Mouse (Mus musculus) small intestine, adult 2 months (tissue): ENCODE results near the gene Gls. TPM values are rescaled to one million over a fixed set of nuclear protein-coding genes. Genes with fewer than 3 reads are reported as not detected.

Source experiments
- H3K27ac ChIP-seq: fragments of 200-500 bp; 2 replicates; pipeline ENCODE4 v1.5.1; 2012; ENCODE audit warnings: low read depth, low read length, control low read depth, inconsistent platforms; ENCODE audit not compliant: insufficient read depth
- H3K27me3 ChIP-seq: fragments of 200-500 bp; 2 replicates; pipeline ENCODE4 v1.6.1; 2012; ENCODE audit warnings: mild to moderate bottlenecking, moderate library complexity, low read length, inconsistent platforms; ENCODE audit not compliant: control insufficient read depth, insufficient read depth
- H3K36me3 ChIP-seq: fragments of 200-500 bp; 2 replicates; pipeline ENCODE4 v1.6.1; 2012; ENCODE audit warnings: mild to moderate bottlenecking, low read length, control low read depth, inconsistent platforms; ENCODE audit not compliant: control insufficient read depth, insufficient read depth
- H3K4me1 ChIP-seq: fragments of 200-500 bp; 2 replicates; pipeline ENCODE4 v1.6.1; 2012; ENCODE audit warnings: low read length, inconsistent platforms, mixed read lengths; ENCODE audit not compliant: control insufficient read depth, insufficient read depth, insufficient read length
- H3K4me3 ChIP-seq: fragments of 200-500 bp; 2 replicates; pipeline ENCODE4 v1.5.1; 2012; ENCODE audit warnings: low read depth, mild to moderate bottlenecking, control low read depth, inconsistent platforms, low read length, moderate library complexity
- CTCF ChIP-seq: fragments of 200-500 bp; IDR thresholded peaks from 2 replicates; pipeline ENCODE4 v1.5.1; 2012; ENCODE audit warnings: low read depth, mild to moderate bottlenecking, control low read depth, inconsistent platforms, low read length, moderate library complexity, mixed read lengths; ENCODE audit not compliant: insufficient replicate concordance, insufficient read length; ENCODE audit errors: extremely low read depth
- POLR2A ChIP-seq: fragments of 200-500 bp; IDR thresholded peaks from 2 replicates; pipeline ENCODE4 v1.6.1; 2012; ENCODE audit warnings: low read depth, mild to moderate bottlenecking, control low read depth, inconsistent platforms, low read length, moderate library complexity
- WGBS: fragments of 180-500 bp; shearing (Covaris S2); methylation state at CpG from one replicate; pipeline ENCODE4 v1.1.7; 2018; 5-methylcytosine and 5-hydroxymethylcytosine counted together
- polyA plus RNA-seq: library from polyadenylated mRNA; depleted of rRNA; stranded (reverse); fragments of >200 nt; gene quantifications from 2 replicates; pipeline ENCODE4 v1.2.3, GENCODE M21; 2012; rRNA removed

Gls gene
- 4.6 and 32.8 TPM in 2 replicates for polyA plus RNA-seq

DNA sequence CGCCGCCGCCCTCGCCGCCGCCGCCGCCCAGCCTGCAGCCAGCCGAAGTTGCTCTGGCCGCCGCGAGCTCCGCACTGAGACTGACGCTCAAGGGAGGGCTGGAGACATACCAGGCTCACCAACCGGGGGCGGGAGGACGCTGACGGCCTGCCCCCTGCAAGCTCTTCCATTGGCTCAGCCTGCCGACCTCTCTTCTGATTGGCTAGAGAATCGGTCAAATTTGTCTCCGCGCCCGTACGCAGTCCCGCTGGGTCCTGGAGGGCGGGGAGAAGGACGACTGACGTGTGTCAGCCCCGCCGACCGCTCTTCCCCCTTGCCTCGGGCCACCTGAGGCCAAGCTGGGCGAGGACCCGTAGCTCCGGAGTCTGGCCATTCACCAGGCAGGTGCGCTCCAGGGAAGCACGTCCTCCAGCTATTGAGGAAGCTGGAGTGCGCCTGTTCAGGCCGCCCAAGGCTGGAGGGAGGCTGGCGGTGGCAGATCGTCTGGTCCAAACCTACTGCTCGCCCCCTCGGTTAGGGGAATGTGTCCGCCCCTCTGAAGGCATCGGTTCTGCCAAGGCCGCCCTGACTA is at the start of gene Gls:
TSS of gene Gls (minus strand) at position 90 of the 571 bp plus-strand sequence.
- H3K27ac ChIP-seq: peak within 1 kb of the TSS; percentile 90
- H3K4me1 ChIP-seq: peaks cover 5% of the 10 kb centered on the region; the same call in 1 of the 2 replicates
- peak; percentile 99 for TF ChIP-seq POLR2A
- no peak for TF ChIP-seq CTCF
- H3K4me3 ChIP-seq: peak within 1 kb of the TSS; percentile 97
- WGBS: under 1% methylated on average over 46 of the region's 46 CpGs
- H3K27me3 ChIP-seq: no peaks in the 10 kb centered on the region
- 0 out of 2 replicates have a peak, but pooled peaks cover under 1% of the 10 kb centered on the region for H3K36me3 ChIP-seq

DNA sequence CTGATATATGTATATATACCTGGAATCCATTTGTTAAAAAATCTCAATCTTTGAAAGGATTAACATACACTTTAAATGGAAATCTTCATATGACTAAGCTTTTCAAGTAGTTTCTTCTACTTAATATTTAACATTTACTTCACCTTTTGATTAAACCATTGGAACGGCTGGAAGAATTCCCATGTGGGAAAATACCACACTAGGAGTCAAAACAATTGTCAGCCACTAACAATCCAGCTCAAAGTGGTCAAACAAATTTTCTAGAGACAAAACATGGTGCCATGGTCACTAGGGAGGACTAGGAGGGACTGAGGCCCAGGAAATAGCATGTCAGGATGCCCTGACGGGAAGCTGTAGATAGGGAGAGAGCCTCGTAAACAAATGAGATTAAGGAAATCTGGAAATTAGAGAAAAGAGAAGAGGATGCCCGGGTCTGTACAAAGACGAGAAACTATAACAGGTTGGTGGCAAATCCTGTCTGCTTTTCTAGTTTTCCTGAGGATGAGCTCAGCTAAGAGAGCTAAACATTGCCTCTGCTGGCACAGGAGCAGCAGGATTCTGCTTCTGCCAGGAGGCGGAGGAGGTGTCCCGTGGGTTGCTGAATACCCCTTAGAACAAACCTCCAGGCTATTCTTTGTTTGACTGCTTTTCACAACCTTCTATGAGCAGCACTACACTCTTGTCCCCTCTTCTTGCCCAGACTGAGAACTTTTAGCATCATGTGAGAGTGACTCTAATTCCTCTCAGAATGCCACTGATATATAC is 47.0 kb upstream of the Gls start:
- Histone ChIP-seq H3K4me1 (peaks cover 14% of the 10 kb centered on the region; the same call in 1 of the 2 replicates), H3K27me3 (no peaks in the 10 kb centered on the region), H3K27ac (no peak overlapping the region), H3K4me3 (no peak overlapping the region), H3K36me3 (no peaks in the 10 kb centered on the region)
- TF ChIP-seq CTCF (no peak), POLR2A (no peak)
- 88% methylated on average over 7 of the region's 7 CpGs for WGBS

GRCm38 (mm10) chr1:52279331-52279730 is 46.3 kb upstream of the Gls start:
- Histone ChIP-seq H3K36me3 (no peaks in the 10 kb centered on the region), H3K27me3 (no peaks in the 10 kb centered on the region), H3K4me3 (no peak overlapping the region), H3K4me1 (peaks cover 10% of the 10 kb centered on the region; the same call in 1 of the 2 replicates), H3K27ac (no peak overlapping the region)
- TF ChIP-seq CTCF: no peak
- TF ChIP-seq POLR2A: no peak
- WGBS: 34% methylated on average over 3 of the region's 3 CpGs

- peaks cover 10% of the 10 kb centered on the region; the same call in 1 of the 2 replicates for H3K4me1 ChIP-seq
- H3K4me3 ChIP-seq: no peak overlapping the region
- no peaks in the 10 kb centered on the region for H3K27me3 ChIP-seq
- peaks cover 1% of the 10 kb centered on the region; the same call in 1 of the 2 replicates for H3K36me3 ChIP-seq
- H3K27ac ChIP-seq: no peak overlapping the region
- 67% methylated on average over 6 of the region's 6 CpGs for WGBS
- TF ChIP-seq POLR2A (no peak), CTCF (no peak)
These were observed 45.0 kb upstream of the Gls start for GRCm38 (mm10) chr1:52278073-52278472.

GRCm38 (mm10) chr1:52274210-52274609 is 41.2 kb upstream of the Gls start:
- 43% methylated on average over 3 of the region's 3 CpGs for WGBS
- H3K27me3 ChIP-seq: no peaks in the 10 kb centered on the region
- H3K4me3 ChIP-seq: no peak overlapping the region
- TF ChIP-seq CTCF: no peak
- TF ChIP-seq POLR2A: no peak
- peaks cover 1% of the 10 kb centered on the region; the same call in 1 of the 2 replicates for H3K36me3 ChIP-seq
- H3K4me1 ChIP-seq: peaks cover 16% of the 10 kb centered on the region; the same call in 1 of the 2 replicates
- no peak overlapping the region for H3K27ac ChIP-seq

- Histone ChIP-seq H3K36me3 (peaks cover 1% of the 10 kb centered on the region; the same call in 1 of the 2 replicates), H3K27ac (peak overlapping the region; percentile 82), H3K4me3 (no peak overlapping the region), H3K4me1 (peaks cover 14% of the 10 kb centered on the region; the same call in 1 of the 2 replicates), H3K27me3 (no peaks in the 10 kb centered on the region)
- TF ChIP-seq CTCF (no peak), POLR2A (no peak)
- WGBS: 23% methylated on average over 5 of the region's 5 CpGs
These were observed 39.1 kb upstream of the Gls start for GRCm38 (mm10) chr1:52272018-52272678.

- no peak for TF ChIP-seq POLR2A
- no peak for TF ChIP-seq CTCF
- peaks cover 16% of the 10 kb centered on the region; the same call in 1 of the 2 replicates for H3K4me1 ChIP-seq
- no peaks in the 10 kb centered on the region for H3K27me3 ChIP-seq
- H3K27ac ChIP-seq: no peak overlapping the region
- peaks cover 1% of the 10 kb centered on the region; the same call in 1 of the 2 replicates for H3K36me3 ChIP-seq
- 50% methylated on average over 9 of the region's 9 CpGs for WGBS
- no peak overlapping the region for H3K4me3 ChIP-seq
These were observed 37.3 kb upstream of the Gls start for GRCm38 (mm10) chr1:52270354-52270753.
